Mouse (Mus musculus) CH12.LX (cell line): ENCODE measurements around the gene Msx2. TPM values are rescaled to one million over a fixed set of nuclear protein-coding genes. Genes with fewer than 3 reads are reported as not detected.

ENCODE experiments used
- DNase-seq: peaks from one replicate; pipeline ENCODE4 v3.0.0-alpha.2; 2013; ENCODE audit errors: extremely low read depth
- H3K27ac ChIP-seq: 2 replicates; pipeline ENCODE4 v1.5.1; 2012; ENCODE audit warnings: low read depth, mild to moderate bottlenecking, control low read depth, moderate library complexity; ENCODE audit not compliant: insufficient read depth
- H3K27me3 ChIP-seq: replicated peaks from 2 replicates; pipeline ENCODE3; 2012; ENCODE audit warnings: inconsistent platforms
- H3K36me3 ChIP-seq, 2 experiments: replicated peaks in 1 of 2; 2 replicates each; pipeline versions ENCODE3 to v1.6.1; 2012; ENCODE audit warnings: inconsistent platforms in 1 of 2, low read length in 1 of 2, mild to moderate bottlenecking in 1 of 2, mixed read lengths in 1 of 2, moderate library complexity in 1 of 2; ENCODE audit not compliant: control insufficient read depth in 1 of 2, insufficient read depth in 1 of 2
- H3K4me1 ChIP-seq, 2 experiments: 2 replicates each; pipeline ENCODE4 v1.6.1; 2012; ENCODE audit warnings: inconsistent platforms in 1 of 2, moderate library complexity in 1 of 2; ENCODE audit not compliant: insufficient read depth in 2 of 2, control insufficient read depth in 1 of 2
- H3K4me2 ChIP-seq: 2 replicates; pipeline ENCODE4 v1.6.1; 2012; ENCODE audit warnings: low read depth, mild to moderate bottlenecking, control low read depth; ENCODE audit not compliant: poor library complexity, insufficient read depth, severe bottlenecking
- H3K4me3 ChIP-seq, 3 experiments: fragments of 150-350 bp in 1 of 3; sonication (generic) in 1 of 3; replicated peaks in 1 of 3; 2 replicates each; pipeline versions ENCODE3 to v1.5.1; 2011 to 2012; ENCODE audit warnings: low read depth in 2 of 3, low read length in 2 of 3, mild to moderate bottlenecking in 2 of 3, moderate library complexity in 2 of 3, control low read depth in 1 of 3, improper control_type of control experiment in 1 of 3, inconsistent platforms in 1 of 3, mixed read lengths in 1 of 3; ENCODE audit not compliant: poor library complexity in 1 of 3
- H3K79me2 ChIP-seq: replicated peaks from 2 replicates; pipeline ENCODE4 v1.6.1; 2012; ENCODE audit warnings: mild to moderate bottlenecking, moderate library complexity; ENCODE audit not compliant: control insufficient read depth, poor library complexity, insufficient read depth, severe bottlenecking; ENCODE audit errors: extremely low read depth
- H3K9ac ChIP-seq: 2 replicates; pipeline ENCODE4 v1.6.1; 2012; ENCODE audit warnings: low read depth, mild to moderate bottlenecking, control low read depth, moderate library complexity; ENCODE audit not compliant: insufficient read depth
- H3K9me3 ChIP-seq: replicated peaks from 2 replicates; pipeline ENCODE3; 2012; ENCODE audit warnings: low read length, inconsistent platforms, mixed read lengths
- BHLHE40 ChIP-seq: IDR thresholded peaks from 2 replicates; pipeline ENCODE4 v1.6.1; 2011; ENCODE audit warnings: mild to moderate bottlenecking, low read depth, low read length, improper control_type of control experiment
- CHD1 ChIP-seq: IDR thresholded peaks from 2 replicates; pipeline ENCODE4 v1.6.1; 2012; ENCODE audit warnings: low read depth, low read length, improper control_type of control experiment, inconsistent platforms
- CHD2 ChIP-seq: IDR thresholded peaks from 2 replicates; pipeline ENCODE4 v1.6.1; 2011; ENCODE audit warnings: low read length, improper control_type of control experiment
- E2F4 ChIP-seq: IDR thresholded peaks from 2 replicates; pipeline ENCODE4 v1.6.1; 2011; ENCODE audit warnings: low read depth, low read length, improper control_type of control experiment; ENCODE audit not compliant: insufficient replicate concordance
- ELF1 ChIP-seq: IDR thresholded peaks from 2 replicates; pipeline ENCODE4 v1.6.1; 2014; ENCODE audit warnings: low read depth, mild to moderate bottlenecking, inconsistent platforms, low read length, improper control_type of control experiment
- HCFC1 ChIP-seq: IDR thresholded peaks from 2 replicates; pipeline ENCODE4 v1.6.1; 2012; ENCODE audit warnings: low read depth, mild to moderate bottlenecking, inconsistent platforms, low read length, improper control_type of control experiment
- IRF4 ChIP-seq: IDR thresholded peaks from 2 replicates; pipeline ENCODE4 v1.6.1; 2014; ENCODE audit warnings: low read depth, mild to moderate bottlenecking, inconsistent platforms, low read length, improper control_type of control experiment
- JUND ChIP-seq: conservative IDR thresholded peaks from 2 replicates; pipeline ENCODE4 v1.6.1; 2011; ENCODE audit warnings: low read depth, low read length, improper control_type of control experiment
- KAT2A ChIP-seq: IDR thresholded peaks from 2 replicates; pipeline ENCODE4 v1.6.1; 2012; ENCODE audit warnings: low read length, improper control_type of control experiment, inconsistent platforms; ENCODE audit not compliant: insufficient replicate concordance
- MAFK ChIP-seq: IDR thresholded peaks from 2 replicates; pipeline ENCODE4 v1.6.1; 2011; ENCODE audit warnings: low read length, improper control_type of control experiment; ENCODE audit not compliant: insufficient replicate concordance
- MEF2A ChIP-seq: IDR thresholded peaks from 2 replicates; pipeline ENCODE4 v1.6.1; 2014; ENCODE audit warnings: low read depth, mild to moderate bottlenecking, inconsistent platforms, low read length, improper control_type of control experiment, borderline replicate concordance
- NELFE ChIP-seq: IDR thresholded peaks from 2 replicates; pipeline ENCODE4 v1.6.1; 2011; ENCODE audit warnings: low read depth, low read length, improper control_type of control experiment
- PAX5 ChIP-seq: IDR thresholded peaks from 2 replicates; pipeline ENCODE4 v1.6.1; 2012; ENCODE audit warnings: low read length, inconsistent platforms, mixed read lengths
- POLR2AphosphoS2 ChIP-seq: IDR thresholded peaks from 2 replicates; pipeline ENCODE4 v1.6.1; 2011; ENCODE audit warnings: low read depth, low read length, improper control_type of control experiment
- RAD21 ChIP-seq: IDR thresholded peaks from 2 replicates; pipeline ENCODE4 v1.6.1; 2011; ENCODE audit warnings: low read depth, mild to moderate bottlenecking, low read length, improper control_type of control experiment, moderate library complexity
- SIN3A ChIP-seq: IDR thresholded peaks from 2 replicates; pipeline ENCODE4 v1.6.1; 2012; ENCODE audit warnings: low read length, improper control_type of control experiment, inconsistent platforms
- TBP ChIP-seq: conservative IDR thresholded peaks from 2 replicates; pipeline ENCODE4 v1.6.1; 2011; ENCODE audit warnings: low read depth, low read length, improper control_type of control experiment
- ZC3H11A ChIP-seq: IDR thresholded peaks from 2 replicates; pipeline ENCODE4 v1.6.1; 2012; ENCODE audit warnings: low read depth, mild to moderate bottlenecking, inconsistent platforms, low read length, improper control_type of control experiment
- dilution Hi-C: fragments of 300-500 bp; cut with MboI; formaldehyde crosslinking; loops from 2 replicates; pipeline ENCODE4 v1.14.3; 2020; ENCODE audit warnings: low sequenced_read_pairs; ENCODE audit not compliant: extremely low pct_unique_long_range_greater_than_20kb, extremely low pct_ligation_motif_present
- in situ Hi-C: fragments of 300-500 bp; cut with MboI; formaldehyde crosslinking; loops from 3 replicates; pipeline ENCODE4 v1.14.3; 2019; ENCODE audit warnings: low sequenced_read_pairs, low pct_ligation_motif_present, low pct_unique_long_range_greater_than_20kb, mixed read lengths
- polyA plus RNA-seq: library from polyadenylated mRNA; unstranded; fragments of >175 nt; gene quantifications from 2 replicates; pipeline ENCODE4 v1.2.1, GENCODE M21; 2012; ENCODE audit warnings: low read depth; ENCODE audit not compliant: insufficient read length
- total RNA-seq, 2 experiments: library from RNA; depleted of rRNA; stranded (reverse); fragments of 300-350 nt in 1 of 2; fragments of >200 nt in 1 of 2; gene quantifications; 2 replicates each; pipeline ENCODE4 v1.2.3; 2012 to 2014

Gene Msx2
- total and polyA plus RNA-seq, 3 experiments = not detected

GRCm38 (mm10) chr13:53501561-53502253 lies 28.8 kb upstream of the Msx2 start:
- no peak overlapping the region for H3K9ac ChIP-seq
- no peaks in the 10 kb centered on the region for H3K9me3 ChIP-seq
- H3K27me3 ChIP-seq = peaks cover 36% of the 10 kb centered on the region
- no peaks in the 10 kb centered on the region for H3K79me2 ChIP-seq
- dilution Hi-C loops = no loop called here
- TF ChIP-seq JUND = no peak
- no peak for TF ChIP-seq POLR2AphosphoS2
- TF ChIP-seq MEF2A = no peak
- TF ChIP-seq KAT2A = no peak
- no peak for TF ChIP-seq IRF4
- TF ChIP-seq NELFE = no peak
- DNase-seq = no peak
- H3K4me3 ChIP-seq = no peak overlapping the region
- H3K36me3 ChIP-seq = no peaks in the 10 kb centered on the region
- H3K4me1 ChIP-seq = no peaks in the 10 kb centered on the region
- in situ Hi-C loops = no loop called here
- no peak overlapping the region for H3K4me2 ChIP-seq
- no peak overlapping the region for H3K27ac ChIP-seq

DNA sequence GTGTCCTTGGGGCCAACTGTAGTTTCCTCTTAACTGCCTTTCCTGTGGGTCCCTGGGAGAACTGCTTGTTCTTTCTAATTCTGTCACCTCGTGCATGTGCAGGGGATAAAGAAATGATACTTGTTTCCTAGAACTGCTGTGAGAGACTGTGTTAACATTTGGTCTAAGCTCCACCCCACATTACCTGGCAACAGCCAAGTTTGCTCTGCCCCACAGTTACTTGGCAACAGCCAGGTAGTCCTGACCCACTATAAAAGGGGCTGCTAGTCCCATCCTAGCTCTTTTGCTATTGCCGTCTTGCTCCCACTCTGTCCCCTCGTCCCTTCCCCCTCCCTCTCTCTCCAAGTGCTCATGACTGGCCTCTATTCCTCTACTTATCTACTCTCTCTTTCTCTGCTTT lies 28.2 kb upstream of the Msx2 start:
- dilution Hi-C loops = no loop called here
- H3K36me3 ChIP-seq = no peaks in the 10 kb centered on the region
- no peak for DNase-seq
- no peak for TF ChIP-seq SIN3A
- TF ChIP-seq CHD1 = no peak
- TF ChIP-seq BHLHE40 = no peak
- no peak for TF ChIP-seq HCFC1
- no peak for TF ChIP-seq E2F4
- TF ChIP-seq POLR2AphosphoS2 = no peak
- TF ChIP-seq ELF1 = no peak
- no peak for TF ChIP-seq PAX5
- TF ChIP-seq TBP = no peak
- TF ChIP-seq ZC3H11A = no peak
- no peak for TF ChIP-seq MAFK
- TF ChIP-seq RAD21 = no peak
- TF ChIP-seq NELFE = no peak
- TF ChIP-seq CHD2 = no peak
- no peaks in the 10 kb centered on the region for H3K9me3 ChIP-seq
- H3K27me3 ChIP-seq = peaks cover 41% of the 10 kb centered on the region
- H3K4me3 ChIP-seq = no peak overlapping the region
- in situ Hi-C loops = no loop called here
- no peaks in the 10 kb centered on the region for H3K4me1 ChIP-seq
- H3K27ac ChIP-seq = no peak overlapping the region
- no peak overlapping the region for H3K4me2 ChIP-seq
- H3K9ac ChIP-seq = no peak overlapping the region
- no peaks in the 10 kb centered on the region for H3K79me2 ChIP-seq
